Mouse (Mus musculus) MEL (cell line): ENCODE results near the gene Slc35b4.

Experiments
- BHLHE40 ChIP-seq: IDR thresholded peaks from 2 replicates; pipeline ENCODE4 v1.6.1; 2012; ENCODE audit warnings: low read depth, mild to moderate bottlenecking, inconsistent platforms, low read length, improper control_type of control experiment, borderline replicate concordance
- CTCF ChIP-seq, 3 experiments: IDR thresholded peaks in 2 of 3; conservative IDR thresholded peaks in 1 of 3; 2 replicates each; pipeline ENCODE4 v1.5.1; 2011 to 2012; ENCODE audit warnings: low read length in 3 of 3, low read depth in 2 of 3, mild to moderate bottlenecking in 2 of 3, improper control_type of control experiment in 1 of 3, inconsistent platforms in 1 of 3, mixed read lengths in 1 of 3, moderate library complexity in 1 of 3; ENCODE audit not compliant: control insufficient read depth in 1 of 3, insufficient read depth in 1 of 3, poor library complexity in 1 of 3, severe bottlenecking in 1 of 3
- EP300 ChIP-seq, 2 experiments: IDR thresholded peaks; 2 replicates each; pipeline ENCODE4 v1.6.1; 2011; ENCODE audit warnings: improper control_type of control experiment in 2 of 2, low read length in 2 of 2, low read depth in 1 of 2, mild to moderate bottlenecking in 1 of 2
- MAX ChIP-seq: IDR thresholded peaks from 2 replicates; pipeline ENCODE4 v1.6.1; 2011; ENCODE audit warnings: low read length, improper control_type of control experiment
- MYC ChIP-seq: IDR thresholded peaks from 2 replicates; pipeline ENCODE4 v1.6.1; 2011; ENCODE audit warnings: low read depth, mild to moderate bottlenecking, low read length, improper control_type of control experiment, moderate library complexity
- NELFE ChIP-seq: IDR thresholded peaks from 2 replicates; pipeline ENCODE4 v1.6.1; 2011; ENCODE audit warnings: low read depth, low read length, improper control_type of control experiment
- POLR2A ChIP-seq, 2 experiments: IDR thresholded peaks; 2 replicates each; pipeline ENCODE4 v1.6.1; 2011 to 2012; ENCODE audit warnings: low read length in 2 of 2, mild to moderate bottlenecking in 2 of 2, control low read depth in 1 of 2, improper control_type of control experiment in 1 of 2, low read depth in 1 of 2, moderate library complexity in 1 of 2; ENCODE audit not compliant: control insufficient read depth in 1 of 2, insufficient read depth in 1 of 2, poor library complexity in 1 of 2
- TCF12 ChIP-seq: IDR thresholded peaks from 2 replicates; pipeline ENCODE4 v1.6.1; 2014; ENCODE audit warnings: low read depth, mild to moderate bottlenecking, inconsistent platforms, low read length, improper control_type of control experiment, moderate library complexity
- ZKSCAN1 ChIP-seq: IDR thresholded peaks from 2 replicates; pipeline ENCODE4 v1.6.1; 2012; ENCODE audit warnings: low read depth, mild to moderate bottlenecking, inconsistent platforms, low read length, improper control_type of control experiment, moderate library complexity

DNA sequence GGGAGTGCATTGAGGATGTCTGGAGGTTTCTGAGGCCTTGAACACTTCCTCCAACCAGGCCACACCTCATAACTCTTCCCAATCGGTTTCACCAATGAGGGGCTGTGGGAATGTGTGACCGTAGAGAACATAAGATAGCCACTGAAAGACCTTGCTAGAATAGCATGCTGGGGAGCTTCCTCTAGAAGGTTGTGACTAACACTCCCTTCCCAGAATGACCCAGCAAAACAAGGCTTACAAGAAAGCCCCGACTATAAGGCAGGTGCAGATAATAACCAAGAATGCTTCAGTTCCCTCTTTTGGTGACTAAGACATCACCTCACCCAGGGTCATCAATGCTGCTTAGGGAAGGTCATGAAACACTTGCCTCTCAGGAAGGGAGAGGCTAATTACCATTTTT lies 12.6 kb upstream of the Slc35b4 start:
- TF ChIP-seq POLR2A (IDR thresholded peaks at IDR 0.05; ENCODE audit: control insufficient read depth in 1 of 2, insufficient read depth in 1 of 2, low read depth in 1 of 2, low read length in 2 of 2, poor library complexity in 1 of 2) (no peak), CTCF (IDR thresholded peaks at IDR 0.05 in 2 of 3, conservative IDR thresholded peaks at IDR 0.05 in 1 of 3; ENCODE audit: control insufficient read depth in 1 of 3, insufficient read depth in 1 of 3, low read depth in 2 of 3, low read length in 3 of 3, poor library complexity in 1 of 3, severe bottlenecking in 1 of 3) (no peak), MAX (no peak), MYC (no peak), NELFE (no peak), BHLHE40 (no peak), ZKSCAN1 (no peak), EP300 (IDR thresholded peaks at IDR 0.05; ENCODE audit: low read depth in 1 of 2, low read length in 2 of 2) (no peak), TCF12 (no peak)
